Mouse (Mus musculus): ENCODE measurements around the gene Sorl1. TPM values are rescaled to one million over a fixed set of nuclear protein-coding genes. Genes with fewer than 3 reads are reported as not detected.

The Sorl1 gene
- polyA plus RNA-seq (2016; fragmentation: Nextera tagmentation; extraction: Ambion mirVana) = 4.3 and 4.6 TPM in 2 replicates

GRCm38 (mm10) chr9:42123713-42124576 is at the start of gene Sorl1:
Sorl1 (minus strand) TSS chr9:42124297.
- under 1% methylated on average over 94 of the region's 94 CpGs for WGBS
- H3K27me3 ChIP-seq (ENCODE audit: insufficient read depth, poor library complexity, severe bottlenecking) = peaks cover 57% of the 10 kb centered on the region
- peak; percentile 76 for DNase-seq (ENCODE audit: low spot score)

GRCm38 (mm10) chr9:42173781-42174180 is 49.7 kb upstream of the Sorl1 start:
- no peak for DNase-seq (ENCODE audit: low spot score)
- no peaks in the 10 kb centered on the region for H3K27me3 ChIP-seq (ENCODE audit: insufficient read depth, poor library complexity, severe bottlenecking)
- H3K36me3 ChIP-seq = no peaks in the 10 kb centered on the region
- peaks cover 15% of the 10 kb centered on the region for H3K4me1 ChIP-seq (replicated peaks)
- no peak overlapping the region for H3K27ac ChIP-seq
- 76% methylated on average over 3 of the region's 3 CpGs for WGBS
- no peaks in the 10 kb centered on the region for H3K9me3 ChIP-seq
- H3K4me3 ChIP-seq = no peak overlapping the region

More at GRCm38 (mm10) chr9:42123713-42124576, at the start of gene Sorl1:
- H3K36me3 ChIP-seq = no peaks in the 10 kb centered on the region
- no peaks in the 10 kb centered on the region for H3K9me3 ChIP-seq
- H3K27ac ChIP-seq = peak within 1 kb of the TSS; percentile 87
- peaks cover 24% of the 10 kb centered on the region for H3K4me1 ChIP-seq (replicated peaks)
- peak within 1 kb of the TSS; percentile 74 for H3K4me3 ChIP-seq

GRCm38 (mm10) chr9:42169491-42169890 is 45.4 kb upstream of the Sorl1 start:
- Histone ChIP-seq H3K27ac (no peak overlapping the region), H3K4me3 (no peak overlapping the region), H3K27me3 (ENCODE audit: insufficient read depth, poor library complexity, severe bottlenecking) (no peaks in the 10 kb centered on the region), H3K36me3 (no peaks in the 10 kb centered on the region), H3K9me3 (no peaks in the 10 kb centered on the region), H3K4me1 (replicated peaks) (peaks cover 4% of the 10 kb centered on the region)
- 90% methylated on average over 8 of the region's 8 CpGs for WGBS
- DNase-seq (ENCODE audit: low spot score) = no peak

GRCm38 (mm10) chr9:42169025-42169424 is 44.9 kb upstream of the Sorl1 start:
- DNase-seq (ENCODE audit: low spot score) = no peak
- H3K27ac ChIP-seq = no peak overlapping the region
- WGBS = 93% methylated on average over 7 of the region's 7 CpGs
- H3K36me3 ChIP-seq = no peaks in the 10 kb centered on the region
- no peaks in the 10 kb centered on the region for H3K9me3 ChIP-seq
- no peak overlapping the region for H3K4me3 ChIP-seq
- H3K27me3 ChIP-seq (ENCODE audit: insufficient read depth, poor library complexity, severe bottlenecking) = no peaks in the 10 kb centered on the region
- H3K4me1 ChIP-seq (replicated peaks) = no peaks in the 10 kb centered on the region

GRCm38 (mm10) chr9:42164930-42165329 is 40.8 kb upstream of the Sorl1 start:
- no peak overlapping the region for H3K4me3 ChIP-seq
- 76% methylated on average over 2 of the region's 2 CpGs for WGBS
- H3K27me3 ChIP-seq (ENCODE audit: insufficient read depth, poor library complexity, severe bottlenecking) = no peaks in the 10 kb centered on the region
- H3K36me3 ChIP-seq = no peaks in the 10 kb centered on the region
- DNase-seq (ENCODE audit: low spot score) = no peak
- H3K27ac ChIP-seq = no peak overlapping the region
- H3K9me3 ChIP-seq = no peaks in the 10 kb centered on the region
- H3K4me1 ChIP-seq (replicated peaks) = no peaks in the 10 kb centered on the region

- 83% methylated on average over 4 of the region's 4 CpGs for WGBS
- no peak for DNase-seq (ENCODE audit: low spot score)
- no peak overlapping the region for H3K27ac ChIP-seq
- no peaks in the 10 kb centered on the region for H3K27me3 ChIP-seq (ENCODE audit: insufficient read depth, poor library complexity, severe bottlenecking)
- H3K4me1 ChIP-seq (replicated peaks) = no peaks in the 10 kb centered on the region
- H3K36me3 ChIP-seq = no peaks in the 10 kb centered on the region
- no peak overlapping the region for H3K4me3 ChIP-seq
- no peaks in the 10 kb centered on the region for H3K9me3 ChIP-seq
Measured at GRCm38 (mm10) chr9:42163011-42163410, 38.9 kb upstream of the Sorl1 start.

GRCm38 (mm10) chr9:42159376-42159775 is 35.3 kb upstream of the Sorl1 start:
- Histone ChIP-seq H3K27me3 (ENCODE audit: insufficient read depth, poor library complexity, severe bottlenecking) (no peaks in the 10 kb centered on the region), H3K4me1 (replicated peaks) (no peaks in the 10 kb centered on the region), H3K4me3 (no peak overlapping the region), H3K27ac (no peak overlapping the region), H3K36me3 (no peaks in the 10 kb centered on the region), H3K9me3 (no peaks in the 10 kb centered on the region)
- WGBS = 76% methylated on average over 5 of the region's 5 CpGs
- no peak for DNase-seq (ENCODE audit: low spot score)

GRCm38 (mm10) chr9:42158652-42159051 is 34.6 kb upstream of the Sorl1 start:
- Histone ChIP-seq H3K27ac (no peak overlapping the region), H3K9me3 (no peaks in the 10 kb centered on the region), H3K27me3 (ENCODE audit: insufficient read depth, poor library complexity, severe bottlenecking) (no peaks in the 10 kb centered on the region), H3K4me3 (no peak overlapping the region), H3K36me3 (no peaks in the 10 kb centered on the region), H3K4me1 (replicated peaks) (no peaks in the 10 kb centered on the region)
- WGBS = 74% methylated on average over 5 of the region's 5 CpGs
- DNase-seq (ENCODE audit: low spot score) = no peak

- Histone ChIP-seq H3K36me3 (no peaks in the 10 kb centered on the region), H3K27ac (no peak overlapping the region), H3K4me1 (replicated peaks) (no peaks in the 10 kb centered on the region), H3K27me3 (ENCODE audit: insufficient read depth, poor library complexity, severe bottlenecking) (no peaks in the 10 kb centered on the region), H3K9me3 (no peaks in the 10 kb centered on the region), H3K4me3 (no peak overlapping the region)
- 93% methylated on average over 5 of the region's 5 CpGs for WGBS
- no peak for DNase-seq (ENCODE audit: low spot score)
Measured at GRCm38 (mm10) chr9:42157981-42158380, 33.9 kb upstream of the Sorl1 start.

GRCm38 (mm10) chr9:42156566-42156965 is 32.5 kb upstream of the Sorl1 start:
- no peak for DNase-seq (ENCODE audit: low spot score)
- no peaks in the 10 kb centered on the region for H3K27me3 ChIP-seq (ENCODE audit: insufficient read depth, poor library complexity, severe bottlenecking)
- 82% methylated on average over 3 of the region's 3 CpGs for WGBS
- no peak overlapping the region for H3K4me3 ChIP-seq
- no peak overlapping the region for H3K27ac ChIP-seq
- no peaks in the 10 kb centered on the region for H3K36me3 ChIP-seq
- no peaks in the 10 kb centered on the region for H3K4me1 ChIP-seq (replicated peaks)
- H3K9me3 ChIP-seq = no peaks in the 10 kb centered on the region

- Histone ChIP-seq H3K27ac (no peak overlapping the region), H3K4me3 (no peak overlapping the region), H3K27me3 (ENCODE audit: insufficient read depth, poor library complexity, severe bottlenecking) (no peaks in the 10 kb centered on the region), H3K36me3 (no peaks in the 10 kb centered on the region), H3K9me3 (no peaks in the 10 kb centered on the region), H3K4me1 (replicated peaks) (no peaks in the 10 kb centered on the region)
- 91% methylated on average over 6 of the region's 6 CpGs for whole genome bisulfite sequencing
- no peak for DNase-seq (ENCODE audit: low spot score)
Measured at GRCm38 (mm10) chr9:42154682-42155081, 30.6 kb upstream of the Sorl1 start.

GRCm38 (mm10) chr9:42148816-42149215 is 24.7 kb upstream of the Sorl1 start:
- WGBS = 87% methylated on average over 6 of the region's 6 CpGs
- DNase-seq (ENCODE audit: low spot score) = no peak
- Histone ChIP-seq H3K27me3 (ENCODE audit: insufficient read depth, poor library complexity, severe bottlenecking) (no peaks in the 10 kb centered on the region), H3K9me3 (peaks cover 7% of the 10 kb centered on the region; the same call in 1 of the 2 replicates), H3K27ac (no peak overlapping the region), H3K36me3 (no peaks in the 10 kb centered on the region; the same call in 1 of the 2 replicates), H3K4me1 (replicated peaks) (no peaks in the 10 kb centered on the region), H3K4me3 (no peak overlapping the region)

GRCm38 (mm10) chr9:42148036-42148435 is 23.9 kb upstream of the Sorl1 start:
- DNase-seq (ENCODE audit: low spot score) = no peak
- peaks cover 7% of the 10 kb centered on the region; the same call in 1 of the 2 replicates for H3K9me3 ChIP-seq
- H3K27ac ChIP-seq = no peak overlapping the region
- no peaks in the 10 kb centered on the region; the same call in 1 of the 2 replicates for H3K36me3 ChIP-seq
- H3K4me1 ChIP-seq (replicated peaks) = no peaks in the 10 kb centered on the region
- 87% methylated on average over 4 of the region's 4 CpGs for WGBS
- no peak overlapping the region for H3K4me3 ChIP-seq
- H3K27me3 ChIP-seq (ENCODE audit: insufficient read depth, poor library complexity, severe bottlenecking) = no peaks in the 10 kb centered on the region
